Mouse (Mus musculus) lung, postnatal 4 days (tissue): ENCODE results near the gene Unc119.

Experiments used
- DNase-seq, 2 experiments: peaks; one replicate each; pipeline ENCODE4 v3.0.0; 2021

The Unc119 gene

GRCm38 (mm10) chr11:78344890-78345715 lies 1.8 kb downstream of the Unc119 start:
- DNase-seq, result peak; percentile 70 to 82

GRCm38 (mm10) chr11:78345801-78346200 lies 2.5 kb downstream of the Unc119 start:
- DNase-seq, result peak; percentile 61 to 68

- DNase-seq, result peak in 1 of 2 experiments; percentile 23
Observed at GRCm38 (mm10) chr11:78346326-78347069, 3.2 kb downstream of the Unc119 start.

GRCm38 (mm10) chr11:78347070-78347754 lies 3.9 kb downstream of the Unc119 start:
- peak; percentile 21 to 77 for DNase-seq

- DNase-seq, result peak; percentile 74 to 81
Observed at GRCm38 (mm10) chr11:78347908-78348307, 4.6 kb downstream of the Unc119 start.

- no peak for DNase-seq
Observed at GRCm38 (mm10) chr11:78348474-78348873, 5.2 kb downstream of the Unc119 start.

GRCm38 (mm10) chr11:78349441-78350358 lies 6.4 kb downstream of the Unc119 start:
- DNase-seq, result no peak

GRCm38 (mm10) chr11:78353081-78353480 lies 9.8 kb downstream of the Unc119 start:
- DNase-seq, result peak in 1 of 2 experiments; percentile 47

GRCm38 (mm10) chr11:78354905-78355304 lies 11.6 kb downstream of the Unc119 start:
- no peak for DNase-seq

- DNase-seq, result peak; percentile 47 to 73
Observed at GRCm38 (mm10) chr11:78355471-78356238, 12.4 kb downstream of the Unc119 start.

- peak; percentile 44 to 54 for DNase-seq
Observed at GRCm38 (mm10) chr11:78358330-78359007, 15.2 kb downstream of the Unc119 start.

GRCm38 (mm10) chr11:78360125-78360788 lies 17.0 kb downstream of the Unc119 start:
- peak; percentile 73 to 85 for DNase-seq

GRCm38 (mm10) chr11:78360789-78361131 lies 17.5 kb downstream of the Unc119 start:
- DNase-seq, result no peak

- no peak for DNase-seq
Observed at GRCm38 (mm10) chr11:78363309-78364007, 20.2 kb downstream of the Unc119 start.

- DNase-seq, result no peak
Observed at GRCm38 (mm10) chr11:78364103-78364502, 20.8 kb downstream of the Unc119 start.

- DNase-seq, result no peak
Observed at GRCm38 (mm10) chr11:78367456-78368225, 24.4 kb downstream of the Unc119 start.

GRCm38 (mm10) chr11:78370389-78370788 lies 27.1 kb downstream of the Unc119 start:
- peak; percentile 43 to 75 for DNase-seq

GRCm38 (mm10) chr11:78371711-78372110 lies 28.4 kb downstream of the Unc119 start:
- no peak for DNase-seq

GRCm38 (mm10) chr11:78372166-78372565 lies 28.9 kb downstream of the Unc119 start:
- no peak for DNase-seq
